Mouse (Mus musculus) lung, adult 2 months (tissue): Measurements from ENCODE around the gene Myo15b. TPM values are rescaled to one million over a fixed set of nuclear protein-coding genes. Genes with fewer than 3 reads are reported as not detected.

Experiments
- DNase-seq: peaks from one replicate; pipeline ENCODE4 v3.0.0; 2022
- H3K4me1 ChIP-seq: fragments of 200-500 bp; 2 replicates; pipeline ENCODE4 v1.6.1; 2011; ENCODE audit warnings: low read length; ENCODE audit not compliant: control insufficient read depth, insufficient read depth
- H3K4me3 ChIP-seq: fragments of 200-500 bp; replicated peaks from 2 replicates; pipeline ENCODE3; 2011; ENCODE audit warnings: low read depth, mild to moderate bottlenecking, control low read depth, low read length; ENCODE audit errors: extremely low read depth
- CTCF ChIP-seq: fragments of 200-500 bp; IDR thresholded peaks from 2 replicates; pipeline ENCODE4 v1.5.1; 2011; ENCODE audit warnings: mild to moderate bottlenecking, low read length, control low read depth; ENCODE audit not compliant: insufficient read depth
- POLR2A ChIP-seq: fragments of 200-500 bp; IDR thresholded peaks from 2 replicates; pipeline ENCODE4 v1.6.1; 2011; ENCODE audit warnings: low read depth, mild to moderate bottlenecking, control low read depth, low read length, borderline replicate concordance; ENCODE audit errors: extremely low read depth
- WGBS: fragments of 180-500 bp; shearing (Covaris S2); methylation state at CpG from one replicate; pipeline ENCODE4 v1.1.7; 2018; 5-methylcytosine and 5-hydroxymethylcytosine counted together
- polyA plus RNA-seq: library from polyadenylated mRNA; depleted of rRNA; stranded (reverse); fragments of >200 nt; gene quantifications from 2 replicates; pipeline ENCODE4 v1.2.3, GENCODE M21; 2012

Myo15b gene
- polyA plus RNA-seq, 1 experiment = 5.4 TPM

DNA sequence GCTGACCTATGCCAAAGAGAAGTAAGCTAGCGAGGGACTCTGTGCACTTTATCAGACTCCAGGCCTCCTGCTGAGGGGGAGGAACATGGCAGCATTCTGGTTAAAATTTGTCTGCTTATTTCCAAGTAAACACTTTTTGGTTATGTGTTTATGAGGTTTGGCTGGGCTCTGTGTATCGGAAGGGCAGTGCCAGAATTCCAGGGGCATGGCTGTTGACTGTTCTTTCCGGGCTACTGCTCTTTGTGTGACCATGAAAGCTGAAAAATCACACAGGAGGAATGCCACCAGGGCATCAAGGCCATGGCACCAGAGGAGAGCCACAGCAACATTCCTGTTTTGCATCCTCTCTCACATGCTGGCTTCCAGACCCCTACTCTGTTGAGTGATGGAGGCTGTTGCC lies 47.9 kb downstream of the Myo15b start:
- Histone ChIP-seq H3K4me1 (peaks cover 31% of the 10 kb centered on the region), H3K4me3 (no peak overlapping the region)
- 69% methylated on average over 3 of the region's 3 CpGs for WGBS
- DNase-seq = no peak
- TF ChIP-seq POLR2A (no peak), CTCF (no peak)

DNA sequence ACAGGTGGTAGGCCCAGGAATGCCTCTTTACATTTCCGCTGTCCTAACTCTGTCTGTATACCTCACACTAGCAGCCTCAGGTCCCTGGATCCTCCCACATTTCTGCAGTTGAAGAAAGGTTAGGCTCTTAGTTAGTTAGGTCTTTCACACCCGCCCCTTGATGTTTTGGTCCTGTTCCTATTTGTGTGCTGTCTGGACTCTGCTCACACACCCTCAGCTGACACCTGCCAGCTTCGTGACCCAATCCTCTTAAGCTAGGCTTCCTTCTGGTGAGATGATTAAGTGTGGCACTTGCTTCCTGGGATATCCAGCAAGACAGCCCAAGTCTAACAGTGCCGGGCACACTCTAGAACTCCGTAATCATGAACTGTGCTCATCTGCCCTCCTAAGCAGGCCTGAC lies 48.3 kb downstream of the Myo15b start:
- no peak for DNase-seq
- no peak overlapping the region for H3K4me3 ChIP-seq
- TF ChIP-seq CTCF (no peak), POLR2A (no peak)
- WGBS = 81% methylated on average over 5 of the region's 5 CpGs
- peaks cover 35% of the 10 kb centered on the region for H3K4me1 ChIP-seq

DNA sequence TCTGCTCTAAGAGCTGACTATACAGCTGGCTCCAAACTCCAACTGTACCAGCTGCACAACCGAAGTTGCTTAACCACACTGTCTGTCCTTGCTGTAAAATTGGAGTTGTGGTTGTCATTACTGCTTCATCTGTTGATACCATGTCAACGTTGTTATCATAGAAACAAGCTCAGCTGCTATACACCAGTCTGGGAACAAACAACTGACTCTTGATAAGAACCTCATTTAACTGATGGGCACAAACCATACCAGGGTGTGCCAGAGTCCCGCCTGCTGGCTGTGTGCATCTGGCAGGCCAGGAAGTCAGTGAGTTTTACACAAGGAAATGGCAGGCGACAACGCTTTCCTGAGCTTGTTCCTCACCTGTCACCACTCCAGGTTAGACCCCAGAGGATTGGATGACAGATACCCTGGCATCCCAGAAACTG lies 52.9 kb downstream of the Myo15b start:
- H3K4me3 ChIP-seq = no peak overlapping the region
- H3K4me1 ChIP-seq = peaks cover 7% of the 10 kb centered on the region; the same call in 1 of the 2 replicates
- 20% methylated on average over 5 of the region's 5 CpGs for WGBS
- TF ChIP-seq CTCF (no peak), POLR2A (no peak)
- no peak for DNase-seq

DNA sequence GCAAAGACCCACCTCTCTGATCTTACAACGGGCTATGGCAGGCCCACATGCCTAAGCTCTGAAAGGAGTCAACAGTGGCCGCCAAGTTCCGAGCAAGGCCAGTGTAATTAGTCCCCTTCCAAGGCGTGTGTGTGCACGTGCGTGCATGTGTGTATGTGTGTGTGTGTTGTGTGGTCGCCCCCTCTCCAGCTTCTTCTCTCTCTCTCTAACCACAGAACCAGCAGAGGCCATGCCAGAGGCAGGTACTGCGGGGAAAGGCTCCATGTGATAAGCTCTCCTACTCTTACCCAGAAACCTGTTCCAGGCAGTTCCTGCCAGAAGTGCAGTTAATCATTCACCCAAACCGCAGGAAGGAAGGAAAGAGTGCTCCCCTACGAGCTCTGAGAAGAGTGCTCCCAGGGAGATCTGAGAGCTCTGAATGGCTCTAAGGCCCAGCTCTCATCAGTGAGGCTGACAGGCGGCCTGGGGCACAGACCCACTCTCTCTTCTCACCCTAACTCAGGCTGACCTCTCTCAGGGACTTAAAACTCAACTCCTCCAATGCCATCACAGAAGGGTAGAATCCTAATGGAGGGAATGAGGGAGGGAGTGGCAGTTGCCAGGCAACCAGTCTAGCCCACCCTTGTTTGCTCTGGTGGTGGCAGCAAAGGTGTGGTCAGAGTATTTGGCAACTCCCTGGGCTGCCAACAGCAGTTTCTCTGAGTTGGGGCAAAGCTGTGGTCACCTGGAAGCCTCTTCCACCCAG lies 53.6 kb downstream of the Myo15b start, which contains the start of gene Smim6:
Gene Smim6, plus strand, starts transcription at position 386 of the 745 bp plus-strand sequence.
- H3K4me3 ChIP-seq = peak within 1 kb of the TSS; percentile 1
- TF ChIP-seq POLR2A (peak; percentile 34; the same call in 1 of the 2 replicates), CTCF (no peak)
- peaks cover 7% of the 10 kb centered on the region; the same call in 1 of the 2 replicates for H3K4me1 ChIP-seq
- 52% methylated on average over 11 of the region's 11 CpGs for WGBS
- DNase-seq = peak; percentile 52

DNA sequence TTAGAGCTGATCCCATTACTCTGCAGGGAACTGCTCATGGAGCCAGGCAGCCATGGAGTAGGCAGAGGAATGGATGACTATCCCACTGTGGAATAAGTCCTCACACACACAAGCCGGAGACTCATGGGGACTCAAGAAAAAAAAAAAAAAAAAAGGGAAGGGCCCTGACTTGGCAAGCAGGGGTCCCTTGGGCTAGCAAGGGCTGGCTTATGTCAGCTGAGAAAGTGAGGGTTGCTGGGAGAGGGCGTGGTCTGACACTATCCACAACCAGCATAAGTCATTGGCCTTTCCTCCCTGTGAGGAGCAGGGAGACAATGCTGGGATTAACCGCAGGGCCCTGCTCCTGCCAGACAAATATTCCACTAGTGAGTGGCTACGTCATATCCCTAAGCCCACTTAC lies 58.4 kb downstream of the Myo15b start:
- Histone ChIP-seq H3K4me3 (no peak overlapping the region), H3K4me1 (peaks cover under 1% of the 10 kb centered on the region; the same call in 1 of the 2 replicates)
- no peak for DNase-seq
- no peak for TF ChIP-seq POLR2A
- no peak for TF ChIP-seq CTCF
- WGBS = 94% methylated on average over 4 of the region's 4 CpGs

DNA sequence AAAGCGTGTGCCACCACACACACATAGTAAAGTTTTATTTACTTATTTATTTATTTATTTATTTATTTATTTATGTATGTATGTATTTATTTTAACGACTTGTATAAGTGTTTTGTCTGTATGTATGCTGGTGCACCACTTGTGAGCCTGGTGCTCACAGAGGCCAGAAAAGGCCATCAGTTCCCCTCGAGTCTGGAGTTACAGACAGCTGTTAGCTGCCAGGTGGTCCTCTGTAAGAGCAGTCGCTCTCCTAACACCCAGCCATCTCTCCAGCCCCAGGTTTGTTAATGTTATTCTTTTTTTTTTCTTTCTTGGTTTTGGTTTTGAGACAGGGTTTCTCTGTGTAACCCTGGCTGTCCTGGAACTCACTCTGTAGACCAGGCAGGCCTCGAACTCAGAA lies 60.4 kb downstream of the Myo15b start:
- WGBS = 90% methylated on average over 5 of the region's 5 CpGs
- no peak for DNase-seq
- no peak for TF ChIP-seq POLR2A
- TF ChIP-seq CTCF = no peak
- H3K4me1 ChIP-seq = no peaks in the 10 kb centered on the region
- H3K4me3 ChIP-seq = no peak overlapping the region

DNA sequence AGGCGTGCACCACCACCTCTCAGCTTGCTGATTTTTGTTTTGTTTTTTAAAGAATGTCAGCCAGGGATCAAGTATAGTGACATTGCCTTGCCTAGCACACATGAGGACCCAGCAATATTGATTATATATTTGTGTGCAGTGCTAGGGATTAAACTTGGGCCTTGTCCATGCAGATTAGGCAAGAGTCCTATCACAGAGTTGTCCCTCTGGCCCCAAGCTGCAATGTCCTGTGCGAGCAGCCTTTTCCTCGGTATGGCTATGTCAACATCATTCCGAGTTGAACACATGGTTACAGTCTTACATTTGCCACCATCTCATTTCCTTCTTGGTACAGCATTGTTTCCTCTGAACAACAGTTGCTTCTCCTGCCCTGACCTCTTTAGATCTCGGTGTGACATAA lies 60.9 kb downstream of the Myo15b start:
- no peak for DNase-seq
- H3K4me1 ChIP-seq = no peaks in the 10 kb centered on the region
- TF ChIP-seq POLR2A = no peak
- TF ChIP-seq CTCF = no peak
- H3K4me3 ChIP-seq = no peak overlapping the region
- 82% methylated on average over 5 of the region's 5 CpGs for WGBS

DNA sequence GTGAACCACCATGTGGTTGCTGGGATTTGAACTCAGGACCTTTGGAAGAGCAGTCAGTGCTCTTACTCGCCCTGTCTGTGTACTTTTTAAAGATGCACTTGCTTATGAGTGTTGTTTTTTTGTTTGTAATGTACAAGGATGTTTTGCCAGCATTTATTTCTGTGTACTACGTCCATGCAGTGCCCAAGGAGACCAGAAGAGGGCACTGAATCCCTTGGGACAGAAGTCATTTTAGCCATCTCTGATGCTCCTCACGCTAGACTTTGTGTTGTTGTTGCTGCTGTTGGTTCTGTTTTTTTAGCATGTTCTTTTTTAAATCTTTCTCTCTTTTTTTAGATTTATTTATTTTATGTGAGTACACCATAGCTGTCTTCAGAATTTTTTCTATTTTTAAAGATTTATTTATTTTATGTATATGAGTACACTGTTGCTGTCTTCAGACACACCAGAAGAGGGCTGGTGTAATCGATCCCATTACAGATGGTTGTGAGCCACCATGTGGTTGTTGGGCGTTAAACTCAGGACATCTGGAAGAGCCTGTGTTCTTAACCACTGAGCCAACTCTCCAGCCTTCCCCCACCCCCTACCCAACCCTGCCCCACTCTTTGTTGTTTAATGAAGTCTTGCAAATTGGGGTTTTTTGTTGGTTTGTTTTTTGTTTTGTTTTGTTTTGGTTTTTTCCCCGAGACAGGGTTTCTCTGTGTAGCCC lies 62.1 kb downstream of the Myo15b start:
- DNase-seq = peak; percentile 50
- TF ChIP-seq CTCF (peak; percentile 58; the same call in 1 of the 2 replicates), POLR2A (no peak)
- 20% methylated on average over 6 of the region's 6 CpGs for WGBS
- H3K4me3 ChIP-seq = no peak overlapping the region
- no peaks in the 10 kb centered on the region for H3K4me1 ChIP-seq

DNA sequence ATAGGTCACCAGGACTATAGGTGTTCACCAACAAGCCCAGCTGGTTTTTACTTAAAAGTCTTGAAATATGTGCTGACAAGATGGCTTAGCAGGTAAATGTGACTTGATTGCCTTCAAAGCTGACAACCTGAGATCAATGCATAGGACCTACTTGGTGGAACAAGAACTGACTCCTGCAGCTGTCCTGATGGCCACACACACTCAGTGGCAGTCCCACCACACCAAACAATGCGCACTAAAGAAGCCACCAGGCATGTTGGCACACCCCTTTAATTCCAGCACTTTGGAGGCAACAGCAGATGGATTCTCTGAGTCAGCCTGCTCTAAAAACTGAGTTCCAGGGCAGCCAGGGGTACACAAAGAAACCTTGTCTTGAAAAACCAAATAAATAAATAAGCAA lies 63.8 kb downstream of the Myo15b start:
- TF ChIP-seq POLR2A (no peak), CTCF (no peak)
- H3K4me1 ChIP-seq = no peaks in the 10 kb centered on the region
- no peak overlapping the region for H3K4me3 ChIP-seq
- no peak for DNase-seq
- WGBS = 93% methylated on average over 1 of the region's 1 CpGs
